Mouse (Mus musculus) ES-E14 (cell line): ENCODE data around the gene Edem2. TPM values are rescaled to one million over a fixed set of nuclear protein-coding genes. Genes with fewer than 3 reads are reported as not detected.
"Not testable (repeated sequence)": the region's sequence is repeated elsewhere in the genome, so short reads cannot be mapped to it uniquely, and the experiment has no call there.

Source experiments
- DNase-seq: peaks from one replicate; pipeline ENCODE4 v3.0.0-alpha.2; 2013; ENCODE audit warnings: low read depth, low spot score
- H3K27ac ChIP-seq: 2 replicates; pipeline ENCODE4 v1.5.1; 2012; ENCODE audit warnings: low read depth, mild to moderate bottlenecking, low read length, moderate library complexity, mixed read lengths; ENCODE audit not compliant: poor library complexity, insufficient read depth, severe bottlenecking
- H3K36me3 ChIP-seq: 2 replicates; pipeline ENCODE4 v1.6.1; 2012; ENCODE audit warnings: mild to moderate bottlenecking, low read length, moderate library complexity, mixed read lengths; ENCODE audit not compliant: control insufficient read depth, poor library complexity, insufficient read depth, severe bottlenecking
- H3K4me1 ChIP-seq, 2 experiments: fragments of 150-350 bp in 1 of 2; sonication (generic) in 1 of 2; 2 replicates each; pipeline ENCODE4 v1.6.1; 2012; ENCODE audit warnings: low read length in 2 of 2, mild to moderate bottlenecking in 1 of 2, mixed read lengths in 1 of 2; ENCODE audit not compliant: control insufficient read depth in 2 of 2, insufficient read depth in 2 of 2, poor library complexity in 1 of 2
- H3K4me3 ChIP-seq, 2 experiments: fragments of 150-350 bp in 1 of 2; sonication (generic) in 1 of 2; 2 replicates each; pipeline ENCODE4 v1.5.1; 2012; ENCODE audit warnings: low read length in 2 of 2, low read depth in 1 of 2, mild to moderate bottlenecking in 1 of 2, mixed read lengths in 1 of 2; ENCODE audit not compliant: insufficient read depth in 1 of 2, poor library complexity in 1 of 2, severe bottlenecking in 1 of 2
- H3K9ac ChIP-seq: 2 replicates; pipeline ENCODE4 v1.6.1; 2012; ENCODE audit warnings: low read depth, mild to moderate bottlenecking, low read length, mixed read lengths; ENCODE audit not compliant: poor library complexity, insufficient read depth, severe bottlenecking
- H3K9me3 ChIP-seq: fragments of 150-350 bp; sonication (generic); 2 replicates; pipeline ENCODE4 v1.6.1; 2012; ENCODE audit warnings: low read depth, mild to moderate bottlenecking, low read length; ENCODE audit not compliant: control insufficient read depth, insufficient read depth
- CHD2 ChIP-seq: IDR thresholded peaks from 2 replicates; pipeline ENCODE4 v1.6.1; 2014; ENCODE audit warnings: mild to moderate bottlenecking, low read depth, low read length, inconsistent platforms
- HCFC1 ChIP-seq: IDR thresholded peaks from 2 replicates; pipeline ENCODE4 v1.6.1; 2012; ENCODE audit warnings: low read length, inconsistent platforms, borderline replicate concordance; ENCODE audit not compliant: insufficient read depth
- MAFK ChIP-seq: IDR thresholded peaks from 2 replicates; pipeline ENCODE4 v1.6.1; 2014; ENCODE audit warnings: mild to moderate bottlenecking, low read depth, low read length, inconsistent platforms; ENCODE audit not compliant: insufficient read depth
- ZC3H11A ChIP-seq: IDR thresholded peaks from 2 replicates; pipeline ENCODE4 v1.6.1; 2012; ENCODE audit warnings: low read depth, mild to moderate bottlenecking, inconsistent platforms, low read length, borderline replicate concordance
- ZNF384 ChIP-seq: IDR thresholded peaks from 2 replicates; pipeline ENCODE4 v1.6.1; 2012; ENCODE audit warnings: low read depth, low read length, inconsistent platforms
- in situ Hi-C, 2 experiments: fragments of 600-800 bp; cut with MboI; formaldehyde crosslinking; loops; one replicate each; pipeline ENCODE4 v1.15.1; 2025; ENCODE audit warnings: low sequenced_read_pairs in 2 of 2, inconsistent platforms in 1 of 2; ENCODE audit not compliant: unreplicated experiment in 2 of 2
- total RNA-seq: library from RNA; depleted of rRNA; stranded (reverse); fragments of 300-350 nt; gene quantifications from 2 replicates; pipeline ENCODE4 v1.2.3, GENCODE M21; 2012

Edem2 gene
- total RNA-seq, 1 experiment: 38.4 TPM

GRCm38 (mm10) chr2:155710557-155710956 lies 18.7 kb downstream of the Edem2 start:
- DNase-seq: no peak
- Histone ChIP-seq H3K4me3 (no peak overlapping the region), H3K9ac (no peak overlapping the region), H3K4me1 (no peaks in the 10 kb centered on the region), H3K9me3 (no peaks in the 10 kb centered on the region), H3K36me3 (peaks cover 23% of the 10 kb centered on the region), H3K27ac (no peak overlapping the region)
- TF ChIP-seq HCFC1 (no peak), ZNF384 (no peak), MAFK (no peak), CHD2 (no peak), ZC3H11A (no peak)
- in situ Hi-C loops: no loop called here

- no peak for DNase-seq
- H3K4me3 ChIP-seq: no peak overlapping the region
- H3K27ac ChIP-seq: no peak overlapping the region
- no peak overlapping the region for H3K9ac ChIP-seq
- H3K4me1 ChIP-seq: no peaks in the 10 kb centered on the region
- peaks cover 15% of the 10 kb centered on the region for H3K36me3 ChIP-seq
- TF ChIP-seq ZNF384 (no peak), MAFK (no peak), CHD2 (no peak), ZC3H11A (no peak), HCFC1 (no peak)
- H3K9me3 ChIP-seq: no peaks in the 10 kb centered on the region
- in situ Hi-C loops: no loop called here
Observed at GRCm38 (mm10) chr2:155707251-155707650, 22.0 kb downstream of the Edem2 start.

- Histone ChIP-seq H3K4me3 (no peak overlapping the region), H3K4me1 (no peaks in the 10 kb centered on the region), H3K9ac (no peak overlapping the region), H3K27ac (no peak overlapping the region), H3K36me3 (peaks cover 7% of the 10 kb centered on the region; the same call in 1 of the 2 replicates), H3K9me3 (no peaks in the 10 kb centered on the region)
- no peak for DNase-seq
- TF ChIP-seq CHD2 (no peak), ZNF384 (no peak), HCFC1 (no peak), MAFK (no peak), ZC3H11A (no peak)
- in situ Hi-C loops: no loop called here
Observed at GRCm38 (mm10) chr2:155703630-155704029, 25.6 kb downstream of the Edem2 start.

GRCm38 (mm10) chr2:155701399-155701919 lies 27.8 kb downstream of the Edem2 start:
- H3K36me3 ChIP-seq: peaks cover 2% of the 10 kb centered on the region; the same call in 1 of the 2 replicates
- no peak overlapping the region for H3K27ac ChIP-seq
- TF ChIP-seq CHD2 (no peak), HCFC1 (no peak), ZNF384 (no peak), MAFK (no peak), ZC3H11A (no peak)
- H3K9ac ChIP-seq: no peak overlapping the region
- no peaks in the 10 kb centered on the region for H3K4me1 ChIP-seq
- DNase-seq: no peak
- H3K4me3 ChIP-seq: no peak overlapping the region
- in situ Hi-C loops: no loop called here
- H3K9me3 ChIP-seq: no peaks in the 10 kb centered on the region

GRCm38 (mm10) chr2:155698443-155698842 lies 30.8 kb downstream of the Edem2 start:
- H3K4me1 ChIP-seq, H3K36me3 ChIP-seq, H3K9me3 ChIP-seq, H3K9ac ChIP-seq, H3K27ac ChIP-seq, in situ Hi-C loops, DNase-seq, H3K4me3 ChIP-seq: not testable (repeated sequence)
